Mouse (Mus musculus) stomach, embryonic 16.5 days (tissue): ENCODE measurements at regions not wholly inside any gene's neighbourhood (a gene's known extent, or its start where the extent isn't known, plus 50 kb on each side); places are given as distances from the start of the nearest gene placed in this dataset.

Source experiments
- ATAC-seq: fragments of 200-750 bp; cut with Nextera tagmentation; 2 replicates; pipeline ENCODE4 v1.8.0; 2017; ENCODE audit warnings: moderate number of reproducible peaks, moderate TSS enrichment; ENCODE audit not compliant: insufficient read depth, low FRiP score
- H3K27ac ChIP-seq: fragments of 300-500 bp; sonication (generic); 2 replicates; pipeline ENCODE4 v1.5.1; 2014; ENCODE audit warnings: low read length
- H3K27me3 ChIP-seq: fragments of 300-500 bp; sonication (generic); 2 replicates; pipeline ENCODE4 v1.6.1; 2014; ENCODE audit warnings: low read length, control low read depth, mixed read lengths; ENCODE audit not compliant: control insufficient read depth, insufficient read depth
- H3K36me3 ChIP-seq: fragments of 300-500 bp; sonication (generic); 2 replicates; pipeline ENCODE4 v1.6.1; 2014; ENCODE audit warnings: low read length; ENCODE audit not compliant: control insufficient read depth, insufficient read depth
- H3K4me1 ChIP-seq: fragments of 300-500 bp; sonication (generic); 2 replicates; pipeline ENCODE4 v1.6.1; 2014; ENCODE audit warnings: low read length, control low read depth, mixed read lengths; ENCODE audit not compliant: control insufficient read depth, insufficient read depth
- H3K4me2 ChIP-seq: fragments of 300-500 bp; sonication (generic); 2 replicates; pipeline ENCODE4 v1.6.1; 2014; ENCODE audit warnings: low read depth, low read length, mixed read lengths
- H3K4me3 ChIP-seq: fragments of 300-500 bp; sonication (generic); replicated peaks from 2 replicates; pipeline ENCODE4 v1.5.1; 2014; ENCODE audit warnings: mild to moderate bottlenecking, low read length
- H3K9ac ChIP-seq: fragments of 300-500 bp; sonication (generic); 2 replicates; pipeline ENCODE4 v1.6.1; 2014; ENCODE audit warnings: low read length
- H3K9me3 ChIP-seq: fragments of 300-500 bp; sonication (generic); replicated peaks from 2 replicates; pipeline ENCODE4 v1.6.1; 2016; ENCODE audit warnings: low read length, control low read depth; ENCODE audit not compliant: control insufficient read depth
- WGBS: fragments of 180-500 bp; shearing (Covaris S2); extraction: QIAGEN DNeasy Blood & Tissue Kit; methylation state at CpG from one replicate; pipeline ENCODE4 v1.1.7; 2014; 5-methylcytosine and 5-hydroxymethylcytosine counted together

DNA sequence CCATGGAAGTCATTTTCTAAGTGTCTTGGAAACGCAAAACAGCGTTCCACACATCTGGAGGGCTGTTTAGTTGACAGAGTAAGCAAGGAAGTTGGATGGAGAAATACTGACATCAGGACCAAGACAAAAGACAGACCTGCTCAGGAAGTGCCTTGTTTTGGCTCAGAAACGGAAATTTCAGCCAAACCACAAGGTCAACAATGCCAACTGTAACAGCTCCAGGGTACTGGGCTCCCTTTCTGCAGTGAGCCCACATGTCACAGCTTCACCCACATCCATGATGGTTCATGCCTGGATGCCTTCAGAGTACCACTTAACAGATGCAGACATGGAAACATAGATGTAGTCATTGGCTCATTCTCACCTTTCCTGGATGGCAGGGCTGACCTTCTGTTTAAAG, 296.2 kb downstream of the Fut8 start:
- ATAC-seq: no peak
- Histone ChIP-seq H3K36me3 (no peaks in the 10 kb centered on the region), H3K4me1 (no peaks in the 10 kb centered on the region), H3K4me2 (no peak overlapping the region), H3K9me3 (no peaks in the 10 kb centered on the region), H3K27me3 (no peaks in the 10 kb centered on the region), H3K9ac (no peak overlapping the region), H3K27ac (no peak overlapping the region), H3K4me3 (no peak overlapping the region)
- 57% methylated on average over 3 of the region's 3 CpGs for WGBS

DNA sequence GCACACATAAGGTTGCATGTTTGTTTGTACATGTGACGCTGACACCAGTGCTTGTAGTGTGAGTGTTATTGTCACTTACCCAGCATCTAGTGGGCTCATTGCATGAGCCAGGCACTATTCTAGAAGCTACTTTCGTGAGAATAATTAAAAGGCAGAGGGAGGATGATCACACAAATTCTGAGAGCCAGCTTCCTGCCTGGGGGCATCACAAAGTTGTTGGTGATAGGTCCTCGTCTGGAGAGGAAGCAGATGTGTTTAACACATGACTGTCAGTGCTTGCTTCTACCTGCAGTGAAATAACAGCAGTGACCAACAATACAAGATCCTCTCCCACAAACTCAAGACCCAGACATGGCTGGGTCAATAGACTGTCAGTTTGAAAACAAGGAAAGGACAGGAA, 297.2 kb downstream of the Fut8 start:
- H3K9ac ChIP-seq: no peak overlapping the region
- WGBS: 68% methylated on average over 3 of the region's 3 CpGs

DNA sequence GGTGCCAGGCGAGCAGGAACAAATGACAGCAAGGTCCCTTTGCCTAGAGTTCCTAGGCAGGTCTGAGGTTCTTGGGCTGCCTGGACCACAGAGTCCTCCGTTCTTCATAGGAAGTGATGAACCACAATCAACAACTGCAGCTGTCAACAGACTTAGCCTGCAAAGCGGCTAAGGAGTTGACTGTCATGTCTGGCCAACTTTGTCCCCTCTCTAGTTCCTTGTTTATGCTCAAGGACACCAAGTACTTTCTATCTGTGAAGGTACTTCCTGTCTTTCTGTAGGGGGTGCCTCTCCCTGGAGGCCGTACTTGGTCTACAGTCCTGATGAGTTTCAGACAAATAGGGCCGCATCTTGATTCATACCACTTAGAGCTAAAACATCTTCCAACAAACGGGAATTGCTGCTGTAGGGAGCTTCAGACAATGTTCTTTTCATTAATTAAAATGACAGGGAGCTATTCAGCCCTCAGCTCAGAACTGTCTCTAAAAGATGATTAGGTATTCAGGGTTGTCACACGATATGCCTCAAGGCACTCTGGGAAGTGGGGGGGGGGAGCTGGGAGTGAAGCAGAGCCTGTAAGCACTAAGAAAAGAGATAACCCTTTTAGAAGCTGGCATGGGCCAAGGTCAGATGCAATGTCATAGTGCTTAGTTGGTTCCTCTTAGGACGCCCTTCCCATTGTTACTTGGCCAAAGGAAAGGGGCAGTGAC, 299.4 kb downstream of the Fut8 start:
- Histone ChIP-seq H3K9me3 (no peaks in the 10 kb centered on the region), H3K4me2 (no peak overlapping the region), H3K27me3 (no peaks in the 10 kb centered on the region), H3K9ac (no peak overlapping the region), H3K4me3 (no peak overlapping the region), H3K4me1 (no peaks in the 10 kb centered on the region), H3K36me3 (no peaks in the 10 kb centered on the region), H3K27ac (no peak overlapping the region)
- 65% methylated on average over 8 of the region's 8 CpGs for WGBS
- ATAC-seq: no peak

More for the DNA sequence above, 297.2 kb downstream of the Fut8 start:
- H3K4me1 ChIP-seq: no peaks in the 10 kb centered on the region
- no peak overlapping the region for H3K4me2 ChIP-seq
- no peak overlapping the region for H3K4me3 ChIP-seq
- H3K9me3 ChIP-seq: no peaks in the 10 kb centered on the region
- ATAC-seq: no peak
- H3K27me3 ChIP-seq: no peaks in the 10 kb centered on the region
- no peaks in the 10 kb centered on the region for H3K36me3 ChIP-seq
- no peak overlapping the region for H3K27ac ChIP-seq

DNA sequence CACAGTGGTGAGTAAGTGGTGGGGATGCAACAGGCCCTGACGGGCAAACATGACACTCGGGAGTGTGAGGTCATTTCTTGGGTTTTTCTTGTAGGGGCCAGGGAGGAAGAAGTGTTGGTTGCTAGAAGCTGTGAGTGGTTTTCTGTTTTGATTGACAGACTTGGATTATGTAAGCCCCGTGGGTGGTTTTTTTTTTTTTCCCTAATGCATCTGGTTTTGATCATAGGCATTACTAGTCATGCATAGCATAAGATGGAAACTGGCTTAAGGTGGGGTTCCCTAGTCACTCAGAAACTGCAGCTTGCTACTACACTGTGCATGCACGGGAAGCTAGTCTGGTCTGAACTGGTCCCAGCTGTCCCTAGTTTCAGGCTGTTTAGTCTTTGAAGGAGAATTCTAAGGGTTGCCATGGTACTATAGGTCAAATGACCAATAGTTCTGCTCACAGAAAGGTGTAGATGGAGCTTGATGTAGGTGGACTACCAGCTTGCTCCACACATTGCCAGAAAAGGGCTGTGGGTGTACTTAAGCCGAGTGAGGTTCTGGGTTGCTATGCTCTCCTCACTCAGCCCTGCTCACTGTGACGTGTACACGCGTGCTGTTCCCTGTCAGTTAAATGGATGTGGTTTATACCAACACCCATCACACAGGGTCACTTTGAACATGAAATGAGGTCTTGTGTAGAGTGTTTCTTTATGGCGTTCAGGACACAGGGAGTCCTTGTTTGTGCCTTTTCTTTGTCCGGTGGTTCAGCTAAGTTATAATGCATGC, 301.9 kb downstream of the Fut8 start:
- 75% methylated on average over 10 of the region's 10 CpGs for WGBS
- ATAC-seq: no peak
- Histone ChIP-seq H3K27ac (no peak overlapping the region), H3K9me3 (no peaks in the 10 kb centered on the region), H3K4me1 (no peaks in the 10 kb centered on the region), H3K36me3 (no peaks in the 10 kb centered on the region), H3K4me2 (no peak overlapping the region), H3K4me3 (no peak overlapping the region), H3K27me3 (no peaks in the 10 kb centered on the region), H3K9ac (no peak overlapping the region)

DNA sequence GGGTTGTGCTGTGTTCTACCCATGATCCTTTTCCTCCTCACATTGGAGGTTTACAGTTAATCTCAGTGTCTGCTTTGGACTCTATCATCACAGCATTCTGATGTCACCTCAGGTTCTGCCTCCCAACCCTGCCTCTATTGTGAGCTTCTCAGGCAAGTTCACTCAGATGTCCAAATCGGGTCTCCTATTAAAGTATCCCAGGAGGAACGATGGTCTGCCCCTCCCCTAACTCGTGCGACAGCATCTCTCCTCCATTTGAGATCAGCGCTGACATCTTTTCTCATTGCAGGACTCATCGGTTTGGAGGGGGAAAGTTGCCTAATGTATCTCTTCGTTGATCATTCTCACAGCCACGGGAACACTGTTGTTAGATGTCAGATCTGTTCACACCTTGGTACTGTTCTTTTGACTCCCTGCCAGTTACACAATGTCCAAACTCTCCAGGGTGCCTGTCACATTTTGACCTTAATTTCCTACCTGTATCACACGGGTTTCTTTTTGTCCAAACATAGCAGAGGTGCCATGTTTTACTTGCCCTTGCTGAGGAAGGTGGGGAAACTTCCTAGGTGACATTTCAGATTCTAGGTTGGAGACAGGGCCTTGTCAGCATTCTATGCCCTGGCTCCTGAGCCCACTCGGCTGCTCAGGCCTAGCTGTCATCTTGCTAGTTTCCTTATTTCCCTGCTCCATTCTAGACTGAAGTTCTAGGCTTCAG, 303.3 kb downstream of the Fut8 start:
- no peaks in the 10 kb centered on the region for H3K36me3 ChIP-seq
- H3K4me2 ChIP-seq: no peak overlapping the region
- no peaks in the 10 kb centered on the region for H3K4me1 ChIP-seq
- H3K27me3 ChIP-seq: no peaks in the 10 kb centered on the region
- no peak for ATAC-seq
- H3K4me3 ChIP-seq: no peak overlapping the region
- H3K9ac ChIP-seq: no peak overlapping the region
- no peaks in the 10 kb centered on the region for H3K9me3 ChIP-seq
- H3K27ac ChIP-seq: no peak overlapping the region
- WGBS: 85% methylated on average over 10 of the region's 10 CpGs

DNA sequence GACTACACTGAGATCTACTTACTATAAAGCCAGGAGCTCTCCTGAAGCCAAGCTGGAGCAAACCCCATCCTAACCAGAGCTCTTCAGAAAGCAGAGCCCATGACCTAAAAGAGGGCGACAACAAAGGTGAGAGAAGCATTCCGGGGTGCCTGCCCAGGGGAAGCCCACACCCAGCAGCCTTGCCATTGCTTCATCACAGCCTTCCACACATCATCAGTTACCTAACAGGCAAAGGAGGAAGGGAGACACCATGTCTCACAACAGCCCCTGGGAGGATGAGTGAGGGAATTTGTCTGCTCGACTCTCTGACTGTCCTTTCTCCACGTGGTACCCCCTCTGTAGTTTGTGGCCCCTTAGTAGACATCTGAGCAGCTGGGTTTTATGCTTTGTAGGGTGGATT, 303.9 kb downstream of the Fut8 start:
- Histone ChIP-seq H3K4me2 (no peak overlapping the region), H3K27ac (no peak overlapping the region), H3K9ac (no peak overlapping the region), H3K4me3 (no peak overlapping the region), H3K9me3 (no peaks in the 10 kb centered on the region), H3K27me3 (no peaks in the 10 kb centered on the region), H3K4me1 (no peaks in the 10 kb centered on the region), H3K36me3 (no peaks in the 10 kb centered on the region)
- WGBS: 79% methylated on average over 4 of the region's 4 CpGs
- no peak for ATAC-seq

DNA sequence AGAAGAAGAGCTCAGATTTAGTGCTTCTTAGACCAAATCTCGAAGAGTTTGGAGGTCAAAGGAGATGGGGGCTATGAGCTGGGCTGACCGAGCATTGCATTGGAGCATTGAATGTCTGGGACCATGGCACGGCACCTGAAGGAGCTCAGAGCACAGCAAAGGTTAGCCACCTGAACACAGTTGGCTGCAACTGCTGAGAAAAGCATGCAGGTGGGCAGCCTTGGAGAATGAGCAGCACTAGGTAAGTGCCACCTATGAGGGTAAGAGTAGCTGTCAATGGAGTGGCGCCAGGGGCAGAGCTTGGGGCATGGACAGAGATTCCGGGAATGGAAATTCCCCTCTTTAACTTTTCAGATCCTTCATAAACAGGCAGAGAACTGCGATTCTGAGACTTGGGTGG, 305.7 kb downstream of the Fut8 start:
- Histone ChIP-seq H3K4me2 (no peak overlapping the region), H3K4me3 (no peak overlapping the region), H3K9me3 (no peaks in the 10 kb centered on the region), H3K27me3 (no peaks in the 10 kb centered on the region), H3K27ac (no peak overlapping the region), H3K36me3 (no peaks in the 10 kb centered on the region), H3K9ac (no peak overlapping the region), H3K4me1 (no peaks in the 10 kb centered on the region)
- no peak for ATAC-seq
- WGBS: 79% methylated on average over 6 of the region's 6 CpGs

DNA sequence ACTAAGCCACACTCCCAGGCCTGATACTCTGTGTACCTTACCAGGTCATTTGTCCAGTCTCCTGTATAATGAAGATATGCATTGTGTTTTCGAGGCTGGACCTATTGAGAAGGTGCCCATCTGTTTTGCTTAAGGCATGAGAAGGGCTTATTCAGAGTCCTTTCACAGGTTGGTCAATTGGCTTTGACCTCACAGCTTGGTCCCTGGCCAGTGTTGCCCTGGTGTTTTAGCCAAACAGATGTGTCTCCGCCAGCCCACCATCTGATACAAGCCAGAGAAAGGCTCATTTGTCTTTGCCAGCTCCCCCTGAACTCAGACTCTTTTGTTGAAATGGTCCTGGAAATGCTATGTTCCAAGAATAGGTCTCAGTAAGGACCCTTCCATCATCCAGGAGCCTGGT, 308.2 kb downstream of the Fut8 start:
- no peaks in the 10 kb centered on the region for H3K9me3 ChIP-seq
- no peak for ATAC-seq

DNA sequence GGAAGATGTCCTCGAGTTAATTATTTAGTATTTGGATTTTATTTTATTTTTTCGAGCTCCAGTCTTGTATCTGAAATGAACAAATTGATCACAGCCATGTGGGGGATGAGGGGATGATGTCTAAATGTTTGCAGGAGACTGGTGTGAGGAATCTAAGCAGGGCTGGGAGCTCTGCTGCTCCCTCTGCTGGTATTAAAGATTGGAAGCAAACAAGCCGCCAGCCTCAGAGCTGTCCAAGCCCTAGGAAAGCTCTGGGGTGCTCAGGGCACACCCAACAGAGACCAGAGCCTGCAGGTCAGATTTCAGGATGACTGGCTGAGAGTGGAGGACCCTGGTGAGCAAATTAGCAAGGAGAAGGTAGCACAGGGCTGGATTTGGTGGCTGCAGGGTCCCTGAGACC, 330.4 kb downstream of the Fut8 start:
- no peak overlapping the region for H3K9ac ChIP-seq
- H3K27me3 ChIP-seq: no peaks in the 10 kb centered on the region
- H3K4me3 ChIP-seq: no peak overlapping the region
- no peak overlapping the region for H3K4me2 ChIP-seq
- H3K27ac ChIP-seq: no peak overlapping the region
- 5% methylated on average over 3 of the region's 3 CpGs for WGBS
- H3K9me3 ChIP-seq: no peaks in the 10 kb centered on the region
- ATAC-seq: no peak; the same call in 1 of the 2 replicates
- no peaks in the 10 kb centered on the region for H3K36me3 ChIP-seq
- no peaks in the 10 kb centered on the region for H3K4me1 ChIP-seq

More for the DNA sequence above, 308.2 kb downstream of the Fut8 start:
- Histone ChIP-seq H3K36me3 (no peaks in the 10 kb centered on the region), H3K27me3 (no peaks in the 10 kb centered on the region), H3K27ac (no peak overlapping the region), H3K4me3 (no peak overlapping the region), H3K9ac (no peak overlapping the region), H3K4me1 (no peaks in the 10 kb centered on the region), H3K4me2 (no peak overlapping the region)
- 65% methylated on average over 2 of the region's 2 CpGs for WGBS
